Mouse (Mus musculus) C2C12 (cell line): Measurements from ENCODE around the gene Nudt6. TPM values are rescaled to one million over a fixed set of nuclear protein-coding genes. Genes with fewer than 3 reads are reported as not detected.

Experiments used
- H3K27me3 ChIP-seq: one replicate; pipeline ENCODE4 v1.6.1; 2011; ENCODE audit not compliant: control insufficient read depth, insufficient read depth, insufficient read length
- H3K36me3 ChIP-seq: one replicate; pipeline ENCODE4 v1.6.1; 2011; ENCODE audit not compliant: control insufficient read depth, insufficient read depth
- H3K4me3 ChIP-seq: one replicate; pipeline ENCODE4 v1.5.1; 2011; ENCODE audit warnings: mild to moderate bottlenecking, control low read depth; ENCODE audit not compliant: poor library complexity, insufficient read depth, severe bottlenecking
- H3K79me2 ChIP-seq: one replicate; pipeline ENCODE4 v1.6.1; 2011; ENCODE audit not compliant: control insufficient read depth, insufficient read depth
- H3K79me3 ChIP-seq: one replicate; pipeline ENCODE4 v1.6.1; 2011; ENCODE audit warnings: low read depth, control low read depth
- H3ac ChIP-seq: one replicate; pipeline ENCODE3; 2011; ENCODE audit warnings: low read depth; ENCODE audit not compliant: control insufficient read depth, insufficient read length
- CEBPB ChIP-seq: IDR thresholded peaks from one replicate; pipeline ENCODE4 v1.6.1; 2011; ENCODE audit warnings: low read depth, mild to moderate bottlenecking, control low read depth, moderate library complexity
- CTCF ChIP-seq: IDR thresholded peaks from one replicate; pipeline ENCODE4 v1.5.1; 2011; ENCODE audit not compliant: control insufficient read depth, insufficient read depth, insufficient read length
- FOSL1 ChIP-seq: IDR thresholded peaks from one replicate; pipeline ENCODE4 v1.8.0; 2011; ENCODE audit warnings: mild to moderate bottlenecking, low read length; ENCODE audit not compliant: poor library complexity, insufficient read depth, severe bottlenecking
- MAX ChIP-seq: IDR thresholded peaks from one replicate; pipeline ENCODE4 v1.6.1; 2011; ENCODE audit warnings: mild to moderate bottlenecking, control low read depth
- MYOD1 ChIP-seq: IDR thresholded peaks from one replicate; pipeline ENCODE4 v1.6.1; 2011; ENCODE audit warnings: low read depth; ENCODE audit not compliant: control insufficient read depth, insufficient read length
- MYOG ChIP-seq: IDR thresholded peaks from one replicate; pipeline ENCODE4 v1.6.1; 2011; ENCODE audit not compliant: control insufficient read depth, insufficient read length; ENCODE audit errors: extremely low read depth
- USF1 ChIP-seq: IDR thresholded peaks from one replicate; pipeline ENCODE4 v1.6.1; 2011; ENCODE audit warnings: low read depth, mild to moderate bottlenecking, control low read depth, moderate library complexity
- polyA plus RNA-seq: library from polyadenylated mRNA; unstranded; fragments of >200 nt; fragmentation: generic; extraction: Trizol; gene quantifications from one replicate; pipeline ENCODE4 v1.2.1, GENCODE M21; 2012; ENCODE audit warnings: missing spikeins

The Nudt6 gene
- polyA plus RNA-seq, 1 experiment: 8.4 TPM

- H3K27me3 ChIP-seq: no peaks in the 10 kb centered on the region
- H3K79me2 ChIP-seq: no peaks in the 10 kb centered on the region
- no peaks in the 10 kb centered on the region for H3K36me3 ChIP-seq
- no peaks in the 10 kb centered on the region for H3K79me3 ChIP-seq
- TF ChIP-seq USF1 (no peak), CEBPB (no peak), MYOD1 (no peak), CTCF (no peak), MYOG (no peak), FOSL1 (no peak), MAX (no peak)
- no peak overlapping the region for H3ac ChIP-seq
- H3K4me3 ChIP-seq: no peak overlapping the region
Observed at GRCm38 (mm10) chr3:37379930-37380881, 39.8 kb downstream of the Nudt6 start.

GRCm38 (mm10) chr3:37379201-37379600 lies 40.8 kb downstream of the Nudt6 start:
- Histone ChIP-seq H3K79me3 (no peaks in the 10 kb centered on the region), H3ac (no peak overlapping the region), H3K79me2 (no peaks in the 10 kb centered on the region), H3K27me3 (no peaks in the 10 kb centered on the region), H3K36me3 (no peaks in the 10 kb centered on the region), H3K4me3 (no peak overlapping the region)
- no peak for TF ChIP-seq MAX
- no peak for TF ChIP-seq MYOD1
- no peak for TF ChIP-seq USF1
- TF ChIP-seq FOSL1: no peak
- TF ChIP-seq MYOG: no peak
- no peak for TF ChIP-seq CTCF
- TF ChIP-seq CEBPB: no peak

- no peak for TF ChIP-seq CEBPB
- TF ChIP-seq MYOG: no peak
- TF ChIP-seq MYOD1: no peak
- TF ChIP-seq FOSL1: no peak
- no peak for TF ChIP-seq CTCF
- TF ChIP-seq MAX: no peak
- TF ChIP-seq USF1: no peak
- no peak overlapping the region for H3ac ChIP-seq
- H3K27me3 ChIP-seq: no peaks in the 10 kb centered on the region
- no peak overlapping the region for H3K4me3 ChIP-seq
- H3K36me3 ChIP-seq: no peaks in the 10 kb centered on the region
- no peaks in the 10 kb centered on the region for H3K79me2 ChIP-seq
- no peaks in the 10 kb centered on the region for H3K79me3 ChIP-seq
Observed at GRCm38 (mm10) chr3:37378412-37378811, 41.6 kb downstream of the Nudt6 start.

- no peak overlapping the region for H3K4me3 ChIP-seq
- no peak overlapping the region for H3ac ChIP-seq
- no peaks in the 10 kb centered on the region for H3K36me3 ChIP-seq
- H3K27me3 ChIP-seq: no peaks in the 10 kb centered on the region
- H3K79me2 ChIP-seq: no peaks in the 10 kb centered on the region
- TF ChIP-seq FOSL1 (no peak), MYOG (no peak), MAX (no peak)
- H3K79me3 ChIP-seq: no peaks in the 10 kb centered on the region
Observed at GRCm38 (mm10) chr3:37377926-37378325, 42.1 kb downstream of the Nudt6 start.

- no peaks in the 10 kb centered on the region for H3K27me3 ChIP-seq
- H3K79me3 ChIP-seq: no peaks in the 10 kb centered on the region
- no peaks in the 10 kb centered on the region for H3K79me2 ChIP-seq
- H3K4me3 ChIP-seq: no peak overlapping the region
- H3ac ChIP-seq: no peak overlapping the region
- TF ChIP-seq MYOG (no peak), MAX (no peak), USF1 (no peak), CEBPB (no peak), MYOD1 (no peak), FOSL1 (no peak), CTCF (no peak)
- H3K36me3 ChIP-seq: no peaks in the 10 kb centered on the region
Observed at GRCm38 (mm10) chr3:37373712-37374111, 46.3 kb downstream of the Nudt6 start.
